Mouse (Mus musculus): ENCODE measurements around the gene Reln. TPM values are rescaled to one million over a fixed set of nuclear protein-coding genes. Genes with fewer than 3 reads are reported as not detected.

The Reln gene
- total RNA-seq, 1 experiment from 2014 or later = not detected

DNA sequence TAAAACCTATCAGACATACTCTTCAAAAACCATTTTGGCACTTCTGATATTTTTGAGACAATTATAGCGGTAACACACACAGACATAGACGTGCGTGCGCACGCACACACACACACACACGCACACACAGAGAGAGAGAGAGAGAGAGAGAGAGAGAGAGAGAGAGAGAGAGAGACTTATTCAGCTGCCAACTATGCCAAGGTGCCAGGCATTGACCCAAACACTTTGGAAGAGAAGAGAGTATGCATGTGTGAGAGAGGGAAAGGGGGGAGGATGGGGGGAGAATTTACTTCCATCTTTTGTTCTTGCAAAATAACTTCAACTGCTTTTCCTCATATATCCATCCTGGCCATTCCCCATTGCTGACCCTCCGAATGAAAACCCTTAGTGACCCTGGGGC, 28.0 kb downstream of the Reln start:
- ATAC-seq (replicated peaks in 1 of 2; ENCODE audit: insufficient read depth in 1 of 2, low FRiP score in 2 of 2, low TSS enrichment in 1 of 2, low read depth in 1 of 2, poor library complexity in 2 of 2, severe bottlenecking in 2 of 2) = no peak

DNA sequence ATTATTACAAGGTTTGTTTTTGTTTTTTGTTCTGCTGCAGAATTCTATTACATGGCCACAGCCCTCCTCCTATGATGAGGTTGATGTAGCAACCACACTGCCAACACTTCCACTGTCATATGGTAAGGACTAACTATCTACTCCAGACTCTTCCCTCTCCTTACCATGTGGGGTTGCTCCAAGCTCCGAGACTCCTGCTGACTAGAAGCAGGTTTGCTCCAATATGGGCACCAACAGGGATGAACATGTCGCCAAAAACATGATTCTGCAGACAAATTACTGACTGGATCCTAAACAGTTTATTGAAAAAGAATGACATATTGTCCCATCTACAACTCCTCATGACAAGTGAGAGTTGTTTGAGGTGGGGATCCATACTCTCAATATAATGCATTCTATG, 28.5 kb downstream of the Reln start:
- ATAC-seq (replicated peaks in 1 of 2; ENCODE audit: insufficient read depth in 1 of 2, low FRiP score in 2 of 2, low TSS enrichment in 1 of 2, low read depth in 1 of 2, poor library complexity in 2 of 2, severe bottlenecking in 2 of 2) = no peak

DNA sequence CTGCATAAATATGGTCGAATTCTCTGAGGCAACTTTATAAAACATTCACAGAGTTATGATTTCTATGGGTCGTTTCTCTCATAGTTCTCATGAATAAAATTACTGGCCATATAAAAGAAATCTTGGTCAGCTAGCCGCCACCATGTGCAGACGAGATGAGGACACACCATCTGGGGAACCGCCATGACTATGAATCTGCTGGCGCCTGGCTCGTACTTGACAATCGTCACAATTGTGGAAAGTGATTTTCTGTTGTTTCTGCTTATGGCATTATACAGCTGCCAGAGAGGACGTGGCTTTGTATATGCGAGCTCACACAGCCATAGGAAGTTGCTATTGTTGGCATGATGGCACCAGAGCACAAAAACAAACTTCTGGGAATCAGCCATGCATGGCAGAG, 31.5 kb downstream of the Reln start:
- no peak for ATAC-seq (replicated peaks in 1 of 2; ENCODE audit: insufficient read depth in 1 of 2, low FRiP score in 2 of 2, low TSS enrichment in 1 of 2, low read depth in 1 of 2, poor library complexity in 2 of 2, severe bottlenecking in 2 of 2)

DNA sequence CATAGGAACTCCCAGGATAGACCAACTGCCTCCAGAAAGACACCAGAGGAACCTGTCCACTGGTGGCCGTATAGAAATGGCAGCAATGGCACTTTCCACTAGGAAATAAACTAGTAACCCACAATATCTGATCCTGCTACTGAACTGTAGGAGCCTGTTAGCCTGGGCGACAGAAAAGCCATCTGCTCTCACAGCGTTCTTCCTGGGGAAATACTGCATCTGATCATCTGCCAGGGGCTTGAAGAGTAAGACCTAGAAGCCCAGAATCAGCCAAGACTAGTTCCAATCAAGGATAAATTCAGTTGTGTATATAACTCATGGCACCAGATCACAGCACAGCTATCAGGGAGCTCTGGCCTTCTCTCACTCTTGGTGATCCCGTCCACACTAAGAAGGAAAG, 33.5 kb downstream of the Reln start:
- no peak for ATAC-seq (replicated peaks in 1 of 2; ENCODE audit: insufficient read depth in 1 of 2, low FRiP score in 2 of 2, low TSS enrichment in 1 of 2, low read depth in 1 of 2, poor library complexity in 2 of 2, severe bottlenecking in 2 of 2)

DNA sequence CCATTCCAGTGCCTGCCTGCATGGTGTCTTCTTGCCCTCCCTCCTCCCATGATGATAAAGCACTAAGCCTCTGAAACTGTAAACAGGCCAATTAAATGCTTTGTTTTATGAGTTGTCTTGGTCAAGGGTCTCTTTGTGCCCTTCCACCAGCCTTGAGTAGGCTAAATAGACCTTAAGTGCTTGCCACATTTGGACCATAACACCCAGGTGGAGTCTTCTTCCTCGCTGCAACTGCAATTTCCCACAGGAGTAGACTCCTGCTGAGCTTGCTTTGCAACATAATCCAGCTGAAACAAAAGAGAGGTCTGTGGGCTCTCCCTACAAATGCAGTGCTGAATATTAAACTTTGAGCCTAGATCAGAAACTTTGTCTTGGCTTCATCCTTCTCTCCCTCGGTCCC, 35.5 kb downstream of the Reln start:
- ATAC-seq (replicated peaks in 1 of 2; ENCODE audit: insufficient read depth in 1 of 2, low FRiP score in 2 of 2, low TSS enrichment in 1 of 2, low read depth in 1 of 2, poor library complexity in 2 of 2, severe bottlenecking in 2 of 2) = no peak

DNA sequence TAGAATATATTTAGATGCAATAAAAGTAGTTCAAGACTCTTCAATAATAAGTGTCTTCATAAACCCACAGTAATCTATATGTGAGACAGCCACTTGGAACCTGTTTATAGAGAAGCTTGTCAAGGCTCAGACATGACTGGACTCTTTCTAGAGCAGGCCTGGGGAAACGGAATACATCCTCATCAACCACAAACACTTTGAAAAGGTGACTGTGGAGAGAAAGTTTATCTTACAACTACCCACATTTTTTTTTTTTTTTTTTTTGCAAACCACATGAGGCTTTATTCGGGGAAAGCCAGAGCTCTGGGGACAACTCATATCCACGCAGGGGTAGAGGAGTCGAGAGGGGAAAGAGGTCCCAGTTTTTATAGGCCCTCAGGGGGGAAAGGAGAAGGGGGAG, 36.6 kb downstream of the Reln start:
- no peak for ATAC-seq (replicated peaks in 1 of 2; ENCODE audit: insufficient read depth in 1 of 2, low FRiP score in 2 of 2, low TSS enrichment in 1 of 2, low read depth in 1 of 2, poor library complexity in 2 of 2, severe bottlenecking in 2 of 2)

DNA sequence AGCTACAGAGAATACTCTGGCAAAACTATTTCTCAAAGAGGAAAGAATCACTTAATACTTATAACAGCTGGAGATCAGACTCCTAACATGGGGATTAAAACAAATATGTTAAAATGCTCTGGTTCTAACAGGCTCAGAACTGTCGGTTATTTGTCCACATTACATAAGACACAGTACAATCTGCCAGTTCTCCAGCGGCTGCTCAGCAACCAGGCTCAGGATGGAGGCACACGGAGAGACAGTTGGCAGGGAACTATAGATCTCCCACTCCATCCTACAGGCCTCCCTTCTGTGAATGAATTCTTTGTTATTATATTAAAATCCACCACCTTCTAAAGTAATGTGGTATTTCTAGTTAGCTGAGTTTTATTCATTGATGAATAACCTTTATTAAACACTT, 37.4 kb downstream of the Reln start:
- ATAC-seq (replicated peaks in 1 of 2; ENCODE audit: insufficient read depth in 1 of 2, low FRiP score in 2 of 2, low TSS enrichment in 1 of 2, low read depth in 1 of 2, poor library complexity in 2 of 2, severe bottlenecking in 2 of 2) = no peak

DNA sequence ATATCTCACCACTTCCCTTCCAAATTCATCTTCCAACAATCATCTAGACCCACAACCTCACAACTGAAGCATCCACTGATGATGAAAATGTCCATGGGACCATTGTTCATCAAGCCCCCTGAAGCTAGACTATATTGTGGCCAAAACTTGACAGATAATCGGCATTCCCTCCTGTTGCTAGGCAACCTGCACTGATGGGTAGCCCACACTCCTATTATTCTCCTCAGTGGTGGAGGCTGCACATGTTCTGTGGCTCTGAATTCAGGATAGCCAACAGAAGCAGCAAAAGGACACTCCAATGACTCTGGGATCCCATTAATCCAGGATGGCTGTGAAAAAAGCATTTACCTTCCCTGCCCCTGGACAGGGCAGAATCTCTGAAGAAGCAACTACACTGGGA, 40.8 kb downstream of the Reln start:
- no peak for ATAC-seq (replicated peaks in 1 of 2; ENCODE audit: insufficient read depth in 1 of 2, low FRiP score in 2 of 2, low TSS enrichment in 1 of 2, low read depth in 1 of 2, poor library complexity in 2 of 2, severe bottlenecking in 2 of 2)

DNA sequence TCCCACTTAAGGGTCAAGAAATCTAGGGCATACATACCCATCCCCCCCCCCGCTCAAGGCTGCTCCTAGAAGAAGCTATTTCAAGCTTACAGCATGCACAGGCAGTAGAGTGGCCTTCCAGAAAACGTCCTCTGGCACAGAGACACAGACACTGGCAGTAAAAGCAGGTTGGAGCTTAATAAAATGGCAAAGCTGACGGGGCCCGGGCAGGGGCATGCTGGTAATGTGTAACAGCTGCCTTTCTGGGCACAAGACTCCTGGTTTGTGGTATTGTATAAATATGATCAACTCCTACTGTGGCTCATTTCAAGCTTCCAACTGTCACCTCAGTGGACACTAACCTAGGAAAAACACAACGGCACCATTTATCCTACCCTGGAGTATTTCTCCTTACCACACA, 42.2 kb downstream of the Reln start:
- ATAC-seq (replicated peaks in 1 of 2; ENCODE audit: insufficient read depth in 1 of 2, low FRiP score in 2 of 2, low TSS enrichment in 1 of 2, low read depth in 1 of 2, poor library complexity in 2 of 2, severe bottlenecking in 2 of 2) = no peak

DNA sequence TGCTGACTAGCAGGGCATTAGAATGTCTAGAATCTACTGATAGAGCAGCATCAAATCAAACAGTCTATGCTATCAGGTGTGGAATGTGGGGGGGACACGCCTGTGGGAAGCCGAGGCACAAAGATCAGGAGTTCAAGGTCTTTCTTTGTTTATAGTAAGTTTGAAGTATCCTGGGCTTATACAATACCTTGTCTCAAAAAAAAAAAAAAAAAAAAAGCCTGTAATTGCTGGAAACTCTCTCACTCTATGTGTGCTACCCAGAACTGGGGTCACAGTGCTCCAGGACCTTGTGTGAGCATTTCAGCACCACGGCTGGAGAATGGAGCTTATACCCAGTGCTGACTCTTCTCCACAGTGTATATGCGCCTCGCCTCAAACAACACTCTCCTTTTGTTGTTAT, 43.7 kb downstream of the Reln start:
- no peak for ATAC-seq (replicated peaks in 1 of 2; ENCODE audit: insufficient read depth in 1 of 2, low FRiP score in 2 of 2, low TSS enrichment in 1 of 2, low read depth in 1 of 2, poor library complexity in 2 of 2, severe bottlenecking in 2 of 2)

DNA sequence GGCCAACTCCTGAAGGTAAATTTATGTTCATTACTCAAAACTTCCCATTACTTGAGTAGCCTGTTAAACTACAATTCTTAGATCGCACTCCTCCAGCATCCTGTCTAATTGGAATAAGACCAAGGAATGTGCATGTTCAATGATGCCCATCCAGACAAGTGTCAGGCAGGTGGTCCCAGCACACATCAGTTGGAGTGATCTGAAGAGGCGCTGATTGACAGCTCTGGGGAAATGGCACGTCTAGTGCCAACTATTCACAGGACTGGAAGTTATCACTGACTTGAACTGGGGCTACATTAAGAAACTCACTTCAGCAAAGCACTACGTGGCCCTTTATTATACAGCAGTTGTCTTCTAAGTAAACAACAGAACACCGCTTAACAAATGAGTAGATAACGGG, 44.5 kb downstream of the Reln start:
- no peak for ATAC-seq (replicated peaks in 1 of 2; ENCODE audit: insufficient read depth in 1 of 2, low FRiP score in 2 of 2, low TSS enrichment in 1 of 2, low read depth in 1 of 2, poor library complexity in 2 of 2, severe bottlenecking in 2 of 2)

DNA sequence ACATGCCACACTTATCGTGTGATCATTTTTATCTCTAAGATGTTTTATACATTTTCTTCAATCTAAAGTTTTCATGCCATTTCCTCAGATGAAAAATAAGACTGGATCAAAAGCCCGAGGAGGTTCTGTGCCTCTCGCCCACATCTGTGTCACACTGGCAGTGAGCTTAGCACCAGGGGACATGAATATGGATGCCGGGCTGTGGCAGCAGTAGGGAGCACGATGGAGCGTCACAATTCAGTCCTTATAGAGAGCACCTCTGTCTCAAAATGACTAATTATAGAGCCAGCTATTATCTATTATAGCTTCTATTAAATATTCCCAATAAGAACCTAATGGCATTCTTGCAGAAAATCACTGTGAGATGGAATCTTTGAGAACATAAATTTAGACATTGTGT, 49.3 kb downstream of the Reln start:
- no peak for ATAC-seq (replicated peaks in 1 of 2; ENCODE audit: insufficient read depth in 1 of 2, low FRiP score in 2 of 2, low TSS enrichment in 1 of 2, low read depth in 1 of 2, poor library complexity in 2 of 2, severe bottlenecking in 2 of 2)

DNA sequence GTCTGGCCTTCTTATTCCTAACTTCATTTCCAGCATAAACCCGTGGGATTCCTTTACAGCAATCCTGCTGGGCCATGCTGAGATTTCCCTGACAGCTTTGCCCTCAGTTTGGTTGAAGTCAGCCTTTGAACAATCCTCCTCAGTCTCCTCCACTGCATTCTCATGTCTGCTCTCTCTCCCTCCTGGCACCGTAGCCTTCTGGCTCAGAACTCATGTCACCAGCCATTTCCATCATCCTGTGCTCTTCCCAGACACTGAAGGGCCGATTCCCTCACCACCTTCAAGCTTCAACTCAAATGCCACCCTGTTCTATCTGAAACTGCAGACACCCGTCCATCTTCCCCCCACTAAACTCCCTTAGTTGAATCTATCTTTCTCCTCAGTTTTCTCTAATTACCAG, 53.1 kb downstream of the Reln start:
- no peak for ATAC-seq (replicated peaks in 1 of 2; ENCODE audit: insufficient read depth in 1 of 2, low FRiP score in 2 of 2, low TSS enrichment in 1 of 2, low read depth in 1 of 2, poor library complexity in 2 of 2, severe bottlenecking in 2 of 2)

DNA sequence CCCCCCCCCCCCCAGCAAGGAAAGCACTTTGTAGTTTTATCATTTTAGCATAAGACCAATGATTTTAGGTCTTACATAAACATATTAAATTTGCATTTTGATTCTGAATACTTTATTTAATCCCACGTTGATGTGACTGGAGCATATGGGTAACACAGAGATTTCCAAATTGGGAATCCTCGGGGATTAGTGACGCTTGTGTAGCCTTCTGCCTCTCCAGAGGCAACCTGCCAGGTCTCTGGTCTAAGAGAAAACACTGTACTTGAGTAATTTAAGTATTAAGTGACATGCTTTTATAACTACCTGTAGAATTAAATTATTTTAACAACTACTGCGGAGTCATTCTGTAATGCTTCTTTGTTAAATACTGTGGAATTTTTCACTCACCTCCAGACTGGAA, 59.1 kb downstream of the Reln start:
- ATAC-seq (replicated peaks in 1 of 2; ENCODE audit: insufficient read depth in 1 of 2, low FRiP score in 2 of 2, low TSS enrichment in 1 of 2, low read depth in 1 of 2, poor library complexity in 2 of 2, severe bottlenecking in 2 of 2) = no peak

DNA sequence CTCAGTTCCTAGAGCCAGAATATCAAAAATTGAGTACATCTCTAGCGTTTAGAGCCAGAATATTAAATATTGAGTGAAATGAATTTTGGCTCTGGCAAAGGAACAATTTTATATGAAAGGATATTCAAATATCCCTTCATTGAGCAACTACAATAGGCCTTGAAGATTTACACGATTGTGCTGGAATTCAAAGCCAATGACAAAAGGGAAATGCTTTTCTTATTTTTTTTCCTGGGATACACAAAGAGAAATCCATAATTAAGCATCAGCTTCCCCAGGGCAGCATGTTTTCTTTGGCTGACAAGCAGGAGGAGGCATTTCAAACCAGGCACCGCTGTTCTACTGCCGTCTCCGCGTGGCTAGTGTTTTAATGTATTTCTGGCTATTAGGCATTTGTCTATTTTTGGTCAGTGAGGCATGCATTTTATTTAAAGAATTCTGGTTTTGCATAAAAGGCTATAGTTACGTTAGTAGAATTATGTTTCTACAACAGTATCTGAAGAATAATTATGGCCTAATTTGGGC, 62.3 kb downstream of the Reln start:
- ATAC-seq (replicated peaks in 1 of 2; ENCODE audit: insufficient read depth in 1 of 2, low FRiP score in 2 of 2, low TSS enrichment in 1 of 2, low read depth in 1 of 2, poor library complexity in 2 of 2, severe bottlenecking in 2 of 2) = no peak

DNA sequence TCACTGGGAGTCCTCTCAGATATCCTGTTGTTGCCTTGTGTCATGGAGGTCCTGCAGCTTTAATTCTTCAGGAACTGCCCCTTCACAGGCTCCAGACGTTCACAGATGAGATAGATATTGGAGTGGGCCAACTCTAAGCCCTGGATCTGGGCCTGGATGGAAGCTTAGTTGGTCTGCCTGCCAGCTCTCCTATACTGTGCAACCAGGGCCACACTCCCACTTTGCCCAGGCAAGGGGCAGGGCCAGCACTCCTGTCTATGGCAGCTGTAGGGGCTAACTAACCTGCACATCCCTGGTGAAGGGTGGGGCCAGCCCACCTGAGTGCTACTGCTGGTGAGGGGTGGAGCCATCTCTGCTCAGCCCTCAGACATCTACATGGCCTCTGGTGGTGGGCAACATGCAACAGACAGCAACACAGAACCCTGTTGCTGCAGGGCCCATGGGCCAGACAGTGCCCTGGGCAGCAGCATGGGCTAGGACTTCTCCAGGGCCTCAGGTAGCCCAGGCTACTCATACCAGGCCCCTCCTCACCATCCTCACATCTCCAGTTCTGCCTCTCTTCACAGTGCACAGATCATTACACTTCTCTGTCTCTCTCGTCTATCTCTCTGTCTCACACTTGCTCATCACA, 63.9 kb downstream of the Reln start:
- peak in 1 of 2 experiments; percentile 7; a peak in 1 of 4 replicates for ATAC-seq (replicated peaks in 1 of 2; ENCODE audit: insufficient read depth in 1 of 2, low FRiP score in 2 of 2, low TSS enrichment in 1 of 2, low read depth in 1 of 2, poor library complexity in 2 of 2, severe bottlenecking in 2 of 2)

DNA sequence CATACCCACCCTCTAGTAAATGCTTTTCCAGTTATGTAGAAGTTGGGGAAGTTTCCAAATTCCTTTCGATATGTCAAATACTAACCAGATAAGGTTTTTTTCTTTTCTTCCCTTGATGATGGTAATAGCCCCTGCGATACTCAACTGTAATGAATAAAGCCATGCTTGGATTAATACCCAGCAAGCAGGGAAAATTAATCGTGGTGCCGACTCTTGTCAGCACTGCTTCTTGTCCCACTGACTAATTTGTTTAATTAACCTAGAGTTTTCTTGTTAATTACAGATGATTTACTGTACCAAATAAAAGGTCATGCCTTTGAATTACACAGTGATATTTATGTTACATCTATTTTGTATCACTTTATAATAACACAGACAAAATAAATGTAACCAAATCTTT, 65.3 kb downstream of the Reln start:
- no peak for ATAC-seq (replicated peaks in 1 of 2; ENCODE audit: insufficient read depth in 1 of 2, low FRiP score in 2 of 2, low TSS enrichment in 1 of 2, low read depth in 1 of 2, poor library complexity in 2 of 2, severe bottlenecking in 2 of 2)

DNA sequence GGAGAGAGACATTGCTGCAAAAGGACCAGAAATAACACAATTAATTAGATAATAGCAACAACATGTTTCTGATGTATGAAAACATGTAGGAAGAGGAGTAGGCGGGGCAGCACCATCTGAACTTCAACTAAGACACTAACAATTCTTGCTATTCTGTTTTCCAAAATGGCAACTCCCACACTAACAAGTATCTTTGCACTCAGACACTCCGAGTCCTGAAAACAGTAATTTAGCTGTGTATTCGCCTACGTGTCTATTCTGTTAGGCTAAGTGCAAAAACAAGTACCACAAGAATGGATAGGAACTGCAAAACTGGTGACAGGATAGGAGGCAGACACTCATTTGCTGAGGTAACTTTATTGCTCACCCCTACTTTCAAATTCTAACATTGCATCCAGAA, 70.4 kb downstream of the Reln start:
- ATAC-seq (replicated peaks in 1 of 2; ENCODE audit: insufficient read depth in 1 of 2, low FRiP score in 2 of 2, low TSS enrichment in 1 of 2, low read depth in 1 of 2, poor library complexity in 2 of 2, severe bottlenecking in 2 of 2) = no peak

DNA sequence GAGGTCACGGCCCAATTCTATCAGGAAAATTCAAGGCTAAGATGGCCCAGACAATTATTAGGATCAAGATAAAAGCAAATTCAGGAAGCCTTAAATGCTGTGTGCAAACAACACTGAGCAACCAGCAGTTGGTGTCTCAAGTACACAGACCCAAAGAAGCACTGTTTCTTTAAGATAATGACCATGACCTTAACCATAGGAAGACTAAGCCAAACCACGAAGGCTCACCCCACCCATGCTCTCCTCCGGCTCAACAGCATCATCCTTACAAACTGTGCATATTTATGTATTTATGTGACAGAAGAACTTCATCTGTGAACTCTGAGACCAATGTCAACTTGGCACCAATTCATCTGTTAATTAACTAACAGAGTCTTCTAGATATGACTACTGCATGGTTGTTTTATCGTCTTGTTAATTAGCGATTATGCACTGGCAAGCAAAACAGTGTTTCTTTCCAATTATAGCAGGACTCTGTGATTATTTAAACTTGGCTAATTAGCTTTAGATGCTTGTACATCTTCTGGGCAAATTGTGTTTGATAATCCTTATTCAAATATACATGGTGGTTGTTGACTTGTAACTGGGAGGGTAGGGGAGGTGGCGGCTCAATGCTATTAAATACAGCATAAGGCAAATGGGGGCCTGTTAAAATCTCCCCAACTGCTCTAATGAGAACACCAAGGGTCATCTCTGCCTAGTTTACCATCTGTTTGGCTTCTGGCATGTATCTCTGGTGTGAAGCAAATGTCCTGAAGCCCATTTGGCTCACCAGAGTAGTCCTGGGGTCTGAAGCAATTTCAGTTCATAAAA, 77.8 kb downstream of the Reln start:
- no peak for ATAC-seq (replicated peaks in 1 of 2; ENCODE audit: insufficient read depth in 1 of 2, low FRiP score in 2 of 2, low TSS enrichment in 1 of 2, low read depth in 1 of 2, poor library complexity in 2 of 2, severe bottlenecking in 2 of 2)
